Mouse (Mus musculus): ENCODE measurements at regions not wholly inside any gene's neighbourhood (a gene's known extent, or its start where the extent isn't known, plus 50 kb on each side); places are given as distances from the start of the nearest gene placed in this dataset.

DNA sequence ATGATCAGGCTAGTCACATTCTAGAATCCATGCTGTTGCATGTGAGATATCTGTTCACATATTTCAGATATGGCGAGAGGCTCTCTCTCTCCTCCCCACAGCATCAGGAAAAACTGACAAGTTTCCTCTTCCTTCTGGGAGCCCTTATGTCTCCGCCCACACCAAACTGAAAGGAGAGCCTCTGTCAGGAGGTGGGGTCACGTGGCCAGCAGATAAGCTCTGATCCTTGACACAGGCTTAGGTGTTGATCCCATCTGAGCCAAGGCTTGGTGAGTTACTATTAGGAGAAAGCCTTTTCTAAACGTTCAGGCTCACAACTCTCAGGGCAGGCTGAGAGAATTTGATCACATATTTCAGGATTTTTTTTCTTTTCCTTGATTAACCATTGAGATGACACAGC lies 143.6 kb upstream of the Tapt1 start:
- no peak for TF ChIP-seq CTCF (IDR thresholded peaks at IDR 0.05; ENCODE audit: low read depth)
- no peak for TF ChIP-seq EP300 (optimal IDR thresholded peaks at IDR 0.05)

Data from stomach, postnatal 0 days (tissue).